Mouse (Mus musculus) heart, adult 8-10 months (tissue): Measurements from ENCODE around the gene Tnnt2. TPM values are rescaled to one million over a fixed set of nuclear protein-coding genes. Genes with fewer than 3 reads are reported as not detected.

Experiments used
- DNase-seq: peaks from one replicate; pipeline ENCODE4 v3.0.0; 2022; ENCODE audit warnings: low spot score
- total RNA-seq, 4 experiments: library from RNA; stranded (reverse); gene quantifications; 2 replicates each; pipeline ENCODE4 v1.2.4; 2022

The Tnnt2 gene
- total RNA-seq, 4 experiments from 2014 or later: 8,821 to 11,650 (median 10,060) TPM

DNA sequence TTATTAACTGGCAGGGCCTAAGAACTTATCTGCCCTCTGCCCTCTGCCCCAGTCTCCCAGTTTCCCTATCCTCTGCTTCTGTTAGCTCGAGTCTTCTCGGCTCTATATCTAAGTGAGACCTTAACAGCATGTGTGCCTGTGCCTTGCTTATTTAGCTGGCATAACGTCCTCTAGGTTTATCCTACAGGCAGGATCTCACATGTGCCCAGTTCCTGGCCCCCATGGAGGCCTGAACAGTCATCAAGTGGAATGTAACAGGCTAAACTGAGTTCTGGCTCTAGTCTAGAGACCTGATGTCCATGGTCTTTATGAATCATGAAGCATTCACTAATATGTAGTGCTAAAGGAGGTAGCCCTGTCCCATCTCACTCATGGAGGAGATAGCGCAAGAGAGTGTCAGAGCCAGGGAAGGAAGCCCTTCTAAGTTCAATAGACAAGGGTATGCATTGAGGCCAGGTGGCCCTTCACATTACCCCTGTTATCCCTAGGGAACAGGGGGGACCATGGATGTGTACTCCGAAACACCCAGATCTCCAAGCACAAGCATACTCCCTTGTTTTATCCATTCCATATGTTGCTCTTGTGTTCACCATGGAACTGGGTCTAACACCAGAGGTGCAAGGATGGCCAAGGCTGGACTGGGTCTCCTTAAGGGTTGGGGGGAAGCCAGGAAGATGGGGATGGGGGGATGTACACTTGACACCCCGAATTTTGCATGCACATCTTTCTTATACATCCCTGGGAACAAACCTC lies 18.6 kb downstream of the Tnnt2 start:
- DNase-seq: no peak

DNA sequence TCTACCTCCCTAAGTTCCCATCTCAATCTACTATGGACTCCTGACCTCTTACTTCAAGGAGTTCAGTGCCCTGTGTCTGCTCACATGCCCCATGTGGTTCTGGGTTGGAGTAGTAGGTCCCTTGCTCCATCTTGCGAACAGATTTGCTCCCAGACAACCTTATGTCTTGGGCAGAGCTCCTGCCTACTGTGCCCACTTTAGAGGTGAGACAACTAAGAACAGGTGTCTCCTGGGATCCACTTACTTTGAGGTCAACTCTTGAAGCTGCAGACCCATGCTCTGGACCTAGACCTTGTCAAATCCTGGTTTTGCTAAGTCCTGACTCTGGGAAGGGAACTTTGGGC lies 19.2 kb downstream of the Tnnt2 start:
- no peak for DNase-seq

DNA sequence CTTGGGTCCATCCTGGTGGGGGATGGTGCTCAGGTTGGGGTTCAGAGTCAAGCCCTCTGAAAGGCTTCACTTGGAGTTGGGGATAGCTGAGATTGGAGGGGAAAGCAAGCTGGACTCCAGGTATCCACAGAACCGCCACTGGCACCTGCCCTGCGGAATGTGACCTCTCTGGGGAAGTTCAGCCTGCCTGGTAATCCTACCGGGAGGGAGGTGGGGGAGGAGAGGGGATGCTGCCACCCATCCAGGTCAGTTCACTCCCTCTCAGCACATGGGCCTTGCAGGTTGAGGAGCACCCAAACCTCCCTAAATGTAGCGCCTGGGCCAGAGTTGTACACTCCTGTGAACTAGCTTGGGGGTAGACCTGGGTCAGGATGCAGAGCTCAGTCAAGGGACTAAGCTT lies 19.9 kb downstream of the Tnnt2 start:
- DNase-seq: no peak

DNA sequence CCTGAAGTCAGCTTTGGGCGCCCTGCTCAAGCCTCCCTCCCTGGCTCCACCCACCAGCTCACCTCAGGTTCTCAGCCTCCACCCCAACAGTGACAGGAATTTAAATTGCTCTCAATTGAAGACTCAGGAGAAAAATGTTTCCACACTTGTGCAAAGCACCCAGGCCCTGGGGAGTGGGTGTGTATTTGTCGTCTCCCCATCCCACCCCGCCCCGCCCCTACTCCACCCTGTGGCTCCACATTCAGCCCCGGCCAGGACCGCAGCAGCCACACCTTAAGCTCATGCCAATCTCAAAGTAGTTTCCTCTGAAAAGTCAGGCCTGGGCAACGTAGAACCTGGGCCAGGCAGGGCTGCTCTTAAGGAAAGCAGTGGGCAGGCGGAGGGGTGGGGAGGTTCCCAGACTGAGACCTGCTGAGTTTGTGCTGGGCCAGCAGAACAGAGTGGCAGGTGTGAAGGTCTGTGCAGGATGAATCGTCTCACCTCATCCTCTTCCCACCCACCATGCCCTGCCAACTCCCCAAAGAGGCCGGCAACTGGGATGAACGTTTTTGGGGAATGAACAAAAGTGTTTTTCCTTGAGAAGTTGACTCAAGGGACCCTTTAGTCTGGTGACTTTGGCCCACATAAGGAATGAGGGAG lies 21.1 kb downstream of the Tnnt2 start:
- no peak for DNase-seq

DNA sequence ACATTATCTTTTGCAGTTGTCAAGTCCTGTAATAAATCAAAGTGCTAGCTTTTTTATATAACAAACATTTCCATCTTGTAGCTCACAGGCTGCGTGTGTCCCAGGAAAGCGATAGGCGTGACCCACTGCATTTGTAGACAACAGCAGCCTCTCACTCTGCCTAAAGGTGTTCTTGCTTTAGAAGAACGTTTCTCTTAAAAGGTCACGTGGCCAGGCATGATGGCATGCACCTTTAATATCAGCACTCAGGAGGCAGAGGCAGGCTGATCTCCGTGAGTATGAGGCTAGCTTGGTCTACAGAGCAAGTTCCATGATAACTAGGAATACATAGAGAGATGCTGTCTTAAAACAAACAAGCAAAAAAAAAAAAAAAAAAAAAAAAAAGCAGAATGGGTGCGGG lies 22.4 kb downstream of the Tnnt2 start:
- no peak for DNase-seq

DNA sequence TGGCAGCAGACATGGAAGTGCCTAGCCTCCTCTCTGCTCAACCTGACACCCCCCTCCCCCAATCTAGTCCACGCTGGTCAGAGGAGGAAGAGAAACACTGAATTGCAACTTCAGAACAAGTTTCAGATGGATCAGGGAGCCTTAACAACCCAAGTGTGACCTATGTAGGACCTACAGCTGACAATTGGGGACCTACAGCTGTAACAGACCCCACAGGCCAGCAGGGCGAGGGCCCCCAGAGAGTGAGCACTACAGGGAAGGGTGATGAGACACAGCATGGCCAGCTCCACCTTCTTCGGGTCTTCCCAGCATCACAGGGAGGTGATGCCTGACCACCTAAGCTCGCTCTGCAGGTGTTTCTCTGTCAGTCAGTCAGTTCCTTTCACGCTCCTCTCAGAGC lies 24.9 kb downstream of the Tnnt2 start:
- no peak for DNase-seq

DNA sequence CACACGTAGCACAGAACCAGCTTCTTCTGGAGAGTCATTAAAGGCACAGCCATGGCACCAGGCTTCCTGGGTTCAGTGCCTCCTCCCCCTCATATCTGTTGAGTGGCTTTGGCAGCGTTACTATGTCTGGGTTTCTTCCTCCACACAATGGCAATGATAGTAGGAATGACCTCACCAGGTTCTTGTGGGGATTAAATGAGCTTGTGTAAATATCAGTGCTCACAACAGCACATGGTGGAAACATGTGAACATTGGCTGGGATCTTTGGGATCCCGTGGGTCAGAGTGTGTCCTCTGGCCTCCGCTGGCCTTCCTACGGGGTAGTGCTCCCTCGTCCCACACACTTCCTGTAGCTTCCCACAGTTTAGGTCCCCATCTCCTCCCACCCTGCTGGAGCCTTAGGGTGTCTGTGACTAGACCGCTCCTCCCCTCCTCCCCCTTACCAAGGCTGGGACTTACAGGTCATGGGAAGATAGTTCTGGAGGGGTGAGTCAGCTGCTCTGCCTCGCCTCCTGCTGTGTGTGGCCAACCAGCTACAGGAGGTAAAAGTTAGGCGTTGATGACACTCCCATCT lies 25.9 kb downstream of the Tnnt2 start:
- DNase-seq: no peak

DNA sequence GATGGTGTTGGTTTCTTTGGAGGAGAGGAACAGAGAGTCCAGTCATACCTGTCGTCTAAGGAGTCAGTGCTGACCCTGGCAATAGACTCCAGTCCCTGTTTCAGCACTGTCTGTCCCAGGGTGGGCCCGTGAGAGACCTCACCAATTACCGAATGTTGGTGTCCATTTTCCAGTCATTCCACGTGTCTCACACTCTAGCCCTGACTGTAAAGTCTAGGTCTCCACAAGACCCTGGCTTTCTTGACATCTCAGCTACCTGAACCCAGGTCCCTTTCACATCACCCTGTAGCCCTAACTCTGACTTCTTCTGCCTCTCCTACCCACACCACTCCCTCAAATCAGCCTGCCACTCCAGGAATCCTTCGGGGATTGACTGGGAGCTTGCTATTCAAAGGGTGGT lies 26.4 kb downstream of the Tnnt2 start:
- no peak for DNase-seq

DNA sequence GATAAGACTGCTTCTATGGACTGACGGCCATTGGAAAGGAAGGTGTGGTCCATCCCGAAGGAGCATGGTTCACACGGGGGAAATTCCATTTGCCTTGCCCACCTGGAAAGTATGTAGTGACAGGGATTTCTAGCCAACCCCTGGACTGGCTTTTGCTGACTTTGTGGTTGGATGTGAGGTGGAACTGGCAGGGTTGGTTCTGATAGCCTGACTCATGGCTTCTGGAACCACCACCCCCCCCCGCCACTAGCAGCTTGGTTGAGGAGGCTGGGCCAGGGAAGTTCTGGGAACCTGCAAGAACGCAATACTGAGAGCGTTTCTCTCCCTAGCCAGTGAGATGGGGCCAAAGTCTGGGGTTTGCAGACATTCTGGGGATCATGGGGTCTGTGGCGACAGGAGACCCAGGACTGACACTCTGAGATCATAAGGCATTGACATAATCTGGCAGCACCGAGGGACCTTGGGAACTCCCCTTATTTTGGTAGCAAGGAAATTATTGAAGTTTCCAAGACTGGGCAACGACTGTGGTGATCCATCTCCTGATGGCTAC lies 27.7 kb downstream of the Tnnt2 start:
- no peak for DNase-seq

DNA sequence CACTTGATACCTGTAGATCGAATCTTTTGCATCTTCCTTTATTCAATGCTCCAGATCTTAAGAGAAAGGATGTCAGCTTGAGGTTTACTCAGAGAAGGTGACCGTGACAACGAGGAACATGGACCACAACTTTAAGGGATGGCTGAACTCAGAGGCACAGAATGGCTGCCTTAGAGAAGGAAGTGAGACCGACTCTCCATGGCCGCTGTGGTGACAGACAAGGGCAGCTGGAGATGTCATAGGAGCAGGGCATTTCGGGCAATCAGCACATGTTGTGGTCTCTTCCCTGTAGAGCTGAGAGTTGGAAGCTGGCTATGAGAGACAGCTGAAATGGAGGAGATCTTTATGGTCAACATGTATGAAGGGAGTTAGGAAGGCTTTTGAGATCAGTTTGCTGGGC lies 28.7 kb downstream of the Tnnt2 start:
- no peak for DNase-seq

DNA sequence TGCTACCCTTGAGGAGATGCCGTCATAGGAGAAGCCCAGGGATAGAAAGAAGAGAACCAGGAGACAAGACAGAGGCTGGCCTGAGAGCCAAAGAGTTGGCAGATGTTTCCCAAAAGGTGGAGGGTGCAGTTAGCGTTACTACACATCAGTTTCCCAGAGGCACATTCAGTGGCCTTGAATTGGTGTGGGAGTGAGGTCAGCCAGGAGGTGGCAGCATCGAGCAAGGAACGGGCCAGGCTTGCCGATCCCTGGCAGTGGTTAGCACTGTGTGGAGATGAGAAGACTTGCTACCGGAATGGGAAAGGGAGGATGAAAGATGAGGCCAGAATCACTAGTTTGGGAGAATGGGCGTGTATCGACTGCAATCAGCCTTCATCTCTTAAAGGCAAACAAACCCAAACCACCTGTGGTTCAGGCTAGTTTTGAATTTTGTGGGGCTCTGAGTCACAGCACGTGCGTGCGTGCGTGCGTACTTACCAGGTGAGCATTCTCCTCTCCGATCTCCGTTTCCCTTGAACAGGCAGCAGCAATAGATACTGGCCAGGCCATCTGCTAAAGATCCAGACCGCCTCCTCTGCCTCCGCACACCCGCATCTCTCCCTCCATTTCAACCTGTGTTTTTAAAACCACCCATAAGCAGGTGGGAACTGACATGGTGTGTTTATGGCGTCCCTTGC lies 29.5 kb downstream of the Tnnt2 start:
- DNase-seq: peak; percentile 74

DNA sequence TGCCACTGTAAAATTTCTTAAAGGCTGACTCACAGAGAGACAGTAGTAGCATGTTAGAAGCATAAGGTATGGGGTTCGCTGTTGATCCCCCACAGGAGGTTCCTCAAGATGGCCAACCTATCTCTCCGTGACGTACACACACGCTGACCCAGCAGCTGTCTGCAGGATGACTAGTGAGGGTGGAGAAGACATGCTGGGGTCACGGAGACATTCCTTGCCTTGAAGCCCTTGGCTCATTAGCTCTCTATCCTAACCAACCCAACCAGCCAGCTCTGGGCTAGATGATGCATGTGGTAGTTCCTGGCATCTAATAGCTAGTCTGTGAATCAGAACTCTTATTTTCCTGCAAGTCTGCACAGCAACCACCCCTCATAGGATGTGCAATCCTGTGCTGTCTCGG lies 32.4 kb downstream of the Tnnt2 start:
- no peak for DNase-seq

DNA sequence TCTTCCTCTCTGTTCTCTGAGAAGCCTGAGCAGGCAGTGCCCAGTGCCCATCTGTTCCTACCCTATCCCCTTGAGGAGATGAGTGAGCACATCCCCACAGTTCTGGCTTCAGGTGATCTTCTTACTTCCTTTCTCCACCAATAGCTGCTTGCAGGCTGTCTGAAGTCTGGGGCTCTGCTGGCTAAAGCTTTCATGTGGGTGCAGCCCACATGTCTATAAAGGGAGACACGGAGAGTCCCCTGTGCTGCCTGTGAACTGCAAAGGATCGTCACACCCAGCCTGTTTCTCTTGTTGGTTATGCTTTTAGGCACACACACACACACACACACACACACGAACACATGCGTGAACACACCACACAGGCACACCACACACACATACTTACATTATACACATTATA lies 36.8 kb downstream of the Tnnt2 start:
- DNase-seq: no peak

DNA sequence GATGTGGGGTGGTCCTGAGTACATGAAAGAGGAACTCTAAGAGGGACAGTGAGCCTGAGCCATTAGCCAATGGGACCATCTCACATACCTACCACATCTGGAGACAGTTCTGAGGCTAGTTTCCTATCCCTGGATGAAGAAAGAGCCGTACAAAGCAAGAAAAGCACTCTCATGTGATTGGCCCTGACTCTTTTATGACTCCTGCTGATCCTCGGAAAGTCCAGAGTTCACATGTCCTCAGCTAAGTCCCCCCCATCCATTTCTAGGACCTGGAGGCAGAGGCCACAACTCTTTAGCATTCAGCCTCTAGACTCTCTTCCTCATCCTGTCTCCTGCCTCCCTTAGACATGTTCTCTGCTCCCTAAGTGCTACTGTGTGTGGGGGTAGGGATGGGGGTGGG lies 41.1 kb downstream of the Tnnt2 start:
- DNase-seq: no peak

DNA sequence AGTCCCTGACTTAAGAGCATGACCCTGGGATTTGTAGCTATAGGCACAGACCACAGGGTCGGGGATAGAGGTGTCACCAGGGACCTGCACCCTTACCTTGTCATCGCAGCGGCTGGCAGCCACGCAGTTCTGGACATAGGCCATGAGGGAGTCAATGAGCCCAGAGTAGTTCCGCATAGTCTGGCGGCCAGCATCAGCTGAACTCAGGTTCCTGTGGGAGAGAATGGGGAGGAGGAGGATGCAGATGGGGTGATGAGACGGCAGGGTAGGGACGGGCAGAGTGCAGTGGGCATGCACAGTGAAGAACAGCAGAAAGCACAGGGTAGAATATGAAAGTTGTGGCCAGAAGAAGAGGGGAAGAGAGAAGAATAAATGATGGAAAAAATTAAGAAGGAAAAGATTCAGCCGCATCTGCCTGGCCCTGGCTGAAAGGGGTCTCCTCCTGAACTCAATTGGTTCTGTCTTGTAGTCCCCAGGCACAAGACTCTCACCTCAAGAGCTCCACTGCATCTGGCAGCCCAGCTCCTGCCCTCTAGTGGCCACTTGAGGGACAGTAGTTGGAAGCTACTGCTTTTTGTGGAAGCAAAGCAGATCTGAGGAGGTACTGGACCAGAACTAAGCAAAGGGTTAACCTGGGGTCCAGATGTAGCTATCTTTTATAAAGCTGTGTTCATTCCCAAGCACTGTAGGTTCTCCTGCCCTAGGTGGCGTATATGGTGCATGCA lies 46.4 kb downstream of the Tnnt2 start:
- DNase-seq: peak; percentile 15

DNA sequence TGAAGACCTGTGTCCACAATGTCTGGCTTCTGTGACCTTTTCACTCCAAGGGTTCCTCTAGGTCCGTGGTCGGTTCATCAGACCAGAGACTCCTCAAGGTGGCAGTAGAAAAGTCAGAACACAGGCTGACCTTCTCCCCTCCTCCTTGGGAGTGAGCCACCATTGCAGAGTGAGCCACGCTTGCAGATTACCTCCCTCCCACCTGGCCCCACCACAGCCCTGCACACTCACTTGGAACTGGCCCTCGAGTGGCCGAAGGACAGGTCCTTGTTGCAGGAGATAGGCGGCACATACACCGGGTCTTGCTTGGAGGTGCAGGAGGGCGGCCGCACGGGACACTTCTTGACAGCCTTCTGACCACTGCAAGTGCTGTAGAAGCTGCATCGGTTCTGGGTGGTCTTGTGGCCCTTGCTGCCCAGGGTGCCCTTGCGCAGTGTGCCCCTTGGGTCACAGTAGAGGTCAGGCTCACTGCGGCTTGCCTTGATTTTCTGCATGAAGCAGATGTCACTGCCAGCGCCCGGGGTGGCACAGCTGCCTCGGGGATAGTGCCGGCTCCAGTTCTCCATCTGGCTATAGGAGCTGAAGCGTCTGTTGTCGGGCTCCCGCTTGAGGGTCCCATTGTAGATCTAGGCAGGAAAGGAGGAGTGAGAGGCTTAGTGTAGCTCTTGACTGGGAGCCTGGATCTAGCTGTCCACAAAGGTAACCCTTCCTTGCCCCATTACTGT lies 53.5 kb downstream of the Tnnt2 start:
- DNase-seq: no peak

DNA sequence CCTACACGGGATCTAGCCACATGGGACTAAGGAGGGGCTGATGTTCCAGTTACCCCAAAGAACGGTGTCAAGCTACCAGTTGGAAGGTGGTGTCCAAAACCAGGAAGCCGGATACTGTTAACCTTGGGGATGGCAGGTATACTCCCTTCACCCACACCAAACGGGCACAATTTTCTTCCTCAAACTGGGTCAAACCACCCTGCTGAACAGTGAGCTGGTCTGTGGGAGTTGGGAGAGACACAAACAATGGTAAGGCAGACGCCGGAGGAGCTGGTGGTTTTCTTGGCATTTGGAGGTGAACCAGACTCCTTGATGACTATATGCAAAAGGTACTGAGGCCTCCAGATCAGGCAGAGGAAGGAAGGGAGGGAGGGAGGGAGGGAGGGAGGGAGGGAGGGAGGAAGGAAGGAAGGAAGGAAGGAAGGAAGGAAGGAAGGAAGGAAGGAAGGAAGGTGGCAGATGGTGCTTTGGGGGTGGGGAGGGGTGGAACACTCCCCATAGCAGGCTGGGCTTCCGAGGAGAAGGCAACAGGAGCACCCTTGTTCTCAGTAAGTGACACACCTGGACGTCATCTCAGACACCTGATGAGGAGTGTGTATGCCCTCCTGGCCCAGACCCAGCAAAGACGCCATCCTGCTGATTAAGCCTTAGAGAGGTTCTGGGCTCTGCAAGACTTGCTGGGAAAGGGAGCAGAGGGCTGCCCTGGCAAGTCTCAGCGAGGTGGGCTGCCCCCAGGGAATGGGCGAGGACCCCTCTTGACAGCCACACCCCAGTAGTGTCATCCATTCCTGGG lies 55.5 kb downstream of the Tnnt2 start:
- no peak for DNase-seq

DNA sequence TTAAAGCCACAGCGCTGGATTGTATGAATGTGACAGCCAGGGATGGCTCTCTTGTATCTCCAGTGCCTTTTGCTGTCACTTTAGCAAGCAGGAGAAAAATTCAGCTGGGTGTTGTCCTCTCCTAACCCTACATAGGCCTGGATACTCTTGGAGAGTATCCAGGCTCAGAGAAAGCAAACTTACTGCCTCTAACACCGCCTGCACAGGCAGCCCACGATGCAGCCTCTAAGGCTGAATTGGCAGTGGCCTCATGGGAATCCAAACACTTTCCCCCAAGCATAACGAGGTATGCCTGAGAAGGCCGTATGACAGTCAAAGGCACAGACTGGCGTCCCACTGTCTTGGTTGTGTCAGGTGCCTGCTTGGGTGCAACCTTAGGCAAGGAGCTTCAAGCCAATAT lies 56.1 kb downstream of the Tnnt2 start:
- DNase-seq: no peak

DNA sequence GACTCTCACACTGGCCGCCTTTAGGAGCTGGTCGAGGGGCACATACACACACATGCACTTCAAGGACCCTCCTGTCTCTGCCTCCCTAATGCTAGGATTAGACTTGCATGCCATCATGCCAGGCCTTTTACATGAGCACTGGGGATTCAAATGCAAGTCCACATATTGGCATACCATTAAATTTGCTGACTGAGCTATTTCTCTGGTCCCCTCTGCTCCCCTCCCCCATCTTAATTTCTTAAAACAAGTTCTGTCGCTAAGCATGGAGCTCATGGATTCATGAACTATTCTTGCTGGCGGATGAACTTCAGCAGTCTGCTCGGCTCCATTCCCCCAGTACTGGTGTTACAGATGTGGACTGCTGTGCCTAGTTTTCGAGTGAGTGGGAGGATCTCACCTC lies 56.6 kb downstream of the Tnnt2 start:
- no peak for DNase-seq

DNA sequence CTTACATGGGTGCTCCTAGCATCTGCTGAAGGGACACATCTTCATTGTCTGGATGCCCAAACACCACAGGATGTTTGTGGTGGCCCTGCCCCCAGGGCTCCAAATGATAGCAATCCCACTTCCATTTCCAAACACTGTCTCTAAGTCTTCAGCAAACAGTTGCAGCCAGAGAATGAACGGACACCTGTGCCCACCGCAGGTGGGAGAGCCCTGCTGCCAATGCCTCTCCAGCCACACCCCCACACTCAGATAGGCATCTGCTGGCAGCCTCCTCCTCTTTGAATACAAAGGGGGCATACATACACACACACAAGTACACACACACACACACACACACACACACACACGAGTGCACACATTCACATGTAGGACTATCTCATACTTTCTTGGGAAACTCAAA lies 57.2 kb downstream of the Tnnt2 start:
- DNase-seq: no peak
